Mouse (Mus musculus): Measurements from ENCODE around the gene Arhgap23.

- TF ChIP-seq CTCF (IDR thresholded peaks at IDR 0.05; ENCODE audit: low read depth) (peak; percentile 64), EP300 (optimal IDR thresholded peaks at IDR 0.05) (no peak)
These were observed 19.5 kb downstream of the Arhgap23 start for GRCm38 (mm10) chr11:97434704-97435454.

Data from stomach, postnatal 0 days (tissue).